Mouse (Mus musculus) cortical plate, adult 2 months (tissue): ENCODE results near the gene Cask.

Source experiments
- CTCF ChIP-seq: fragments of 200-500 bp; IDR thresholded peaks from 2 replicates; pipeline ENCODE4 v1.5.1; 2011; ENCODE audit warnings: mild to moderate bottlenecking, control low read depth, low read length; ENCODE audit not compliant: insufficient read depth; ENCODE audit errors: extremely low read depth
- POLR2A ChIP-seq: fragments of 200-500 bp; IDR thresholded peaks from 2 replicates; pipeline ENCODE4 v1.6.1; 2011; ENCODE audit warnings: mild to moderate bottlenecking, low read length, control low read depth; ENCODE audit not compliant: insufficient read depth; ENCODE audit errors: extremely low read depth

DNA sequence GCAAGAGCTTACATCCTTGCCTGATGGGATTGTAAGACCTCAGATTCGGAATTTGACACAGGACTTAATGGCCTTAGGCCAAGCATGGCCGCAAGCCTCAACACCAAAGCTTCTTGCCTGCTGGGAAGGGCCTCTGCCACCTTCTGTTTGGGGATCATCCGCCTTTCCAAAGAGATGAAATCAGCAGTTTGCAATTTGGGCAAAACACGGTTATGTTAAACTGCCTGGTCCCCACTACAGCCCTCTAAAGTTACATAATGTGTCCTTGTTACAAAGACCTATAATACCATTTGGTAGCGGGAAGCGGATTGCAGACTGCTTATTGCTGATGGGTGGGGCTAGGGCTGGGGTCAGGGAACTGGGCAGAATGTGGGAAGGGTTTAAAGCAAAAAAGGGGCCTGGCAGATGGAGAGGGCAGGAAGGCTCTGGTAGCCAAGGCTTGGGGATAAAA is 384.0 kb downstream of the Cask start:
- TF ChIP-seq CTCF: no peak
- no peak for TF ChIP-seq POLR2A
